Mouse (Mus musculus) limb, embryonic 14.5 days (tissue): ENCODE results near the gene Nav2. TPM values are rescaled to one million over a fixed set of nuclear protein-coding genes. Genes with fewer than 3 reads are reported as not detected.

ENCODE experiments used
- ATAC-seq: fragments of 200-750 bp; cut with Nextera tagmentation; 2 replicates; pipeline ENCODE4 v1.8.0; 2017; ENCODE audit warnings: low read depth, moderate number of reproducible peaks, moderate TSS enrichment; ENCODE audit not compliant: low FRiP score
- DNase-seq: peaks from one replicate; pipeline ENCODE4 v3.0.0-alpha.2; 2015; ENCODE audit warnings: low spot score
- H3K27ac ChIP-seq: fragments of 300-500 bp; sonication (generic); replicated peaks from 2 replicates; pipeline ENCODE4 v1.5.1; 2014; ENCODE audit warnings: low read depth, mild to moderate bottlenecking, low read length, moderate library complexity, mixed read lengths
- H3K27me3 ChIP-seq: fragments of 300-500 bp; sonication (generic); 2 replicates; pipeline ENCODE4 v1.6.1; 2014; ENCODE audit warnings: low read length, mixed read lengths; ENCODE audit not compliant: control insufficient read depth, insufficient read depth
- H3K36me3 ChIP-seq: fragments of 300-500 bp; sonication (generic); 2 replicates; pipeline ENCODE4 v1.6.1; 2014; ENCODE audit warnings: mild to moderate bottlenecking, low read length, moderate library complexity, mixed read lengths; ENCODE audit not compliant: control insufficient read depth, insufficient read depth
- H3K4me1 ChIP-seq: fragments of 300-500 bp; sonication (generic); 2 replicates; pipeline ENCODE4 v1.6.1; 2014; ENCODE audit warnings: antibody characterized with exemption, low read length, mixed read lengths; ENCODE audit not compliant: control insufficient read depth, insufficient read depth
- H3K4me2 ChIP-seq: fragments of 300-500 bp; sonication (generic); replicated peaks from 2 replicates; pipeline ENCODE4 v1.6.1; 2014; ENCODE audit warnings: low read depth, mild to moderate bottlenecking, low read length, moderate library complexity; ENCODE audit not compliant: severe bottlenecking
- H3K4me3 ChIP-seq: fragments of 300-500 bp; sonication (generic); replicated peaks from 2 replicates; pipeline ENCODE4 v1.5.1; 2014; ENCODE audit warnings: low read length
- H3K9ac ChIP-seq: fragments of 300-500 bp; sonication (generic); 2 replicates; pipeline ENCODE4 v1.6.1; 2014; ENCODE audit warnings: mild to moderate bottlenecking, low read depth, low read length, moderate library complexity; ENCODE audit not compliant: severe bottlenecking
- H3K9me3 ChIP-seq: fragments of 300-500 bp; sonication (generic); 2 replicates; pipeline ENCODE4 v1.6.1; 2016; ENCODE audit warnings: low read length; ENCODE audit not compliant: control insufficient read depth
- POLR2A ChIP-seq: fragments of 200-500 bp; IDR thresholded peaks from 2 replicates; pipeline ENCODE4 v1.8.0; 2012; ENCODE audit warnings: inconsistent platforms, mild to moderate bottlenecking, moderate library complexity, borderline replicate concordance; ENCODE audit not compliant: insufficient read depth, insufficient read length; ENCODE audit errors: extremely low read depth
- WGBS: fragments of 180-500 bp; shearing (Covaris S2); extraction: QIAGEN DNeasy Blood & Tissue Kit; methylation state at CpG from one replicate; pipeline ENCODE4 v1.1.7; 2014; 5-methylcytosine and 5-hydroxymethylcytosine counted together
- polyA plus RNA-seq, 2 experiments: library from polyadenylated mRNA; depleted of rRNA in 1 of 2; stranded (reverse) in 1 of 2; unstranded in 1 of 2; fragments of >200 nt; fragmentation: Nextera tagmentation in 1 of 2; extraction: Ambion mirVana in 1 of 2; gene quantifications; 2 replicates each; pipeline versions ENCODE4 v1.2.1 to v1.2.3; 2012 to 2014

Gene Nav2
- polyA plus RNA-seq, 2 experiments = 15.8 to 16.8 TPM

GRCm38 (mm10) chr7:49085759-49086158 is 177.2 kb downstream of the Nav2 start:
- Histone ChIP-seq H3K9me3 (no peaks in the 10 kb centered on the region), H3K27ac (no peak overlapping the region), H3K9ac (no peak overlapping the region), H3K4me2 (no peak overlapping the region), H3K4me1 (no peaks in the 10 kb centered on the region), H3K27me3 (no peaks in the 10 kb centered on the region), H3K4me3 (no peak overlapping the region), H3K36me3 (no peaks in the 10 kb centered on the region)
- whole genome bisulfite sequencing = 83% methylated on average over 10 of the region's 10 CpGs
- ATAC-seq (no peak), DNase-seq (no peak)
- no peak for TF ChIP-seq POLR2A

- Histone ChIP-seq H3K4me1 (no peaks in the 10 kb centered on the region), H3K36me3 (no peaks in the 10 kb centered on the region), H3K9ac (no peak overlapping the region), H3K27me3 (no peaks in the 10 kb centered on the region), H3K4me3 (no peak overlapping the region), H3K9me3 (no peaks in the 10 kb centered on the region), H3K4me2 (no peak overlapping the region), H3K27ac (no peak overlapping the region)
- ATAC-seq (no peak), DNase-seq (no peak)
- 81% methylated on average over 5 of the region's 5 CpGs for WGBS
- TF ChIP-seq POLR2A = no peak
Measured at GRCm38 (mm10) chr7:49087154-49087553, 178.6 kb downstream of the Nav2 start.

GRCm38 (mm10) chr7:49088198-49088912 is 179.8 kb downstream of the Nav2 start:
- WGBS = 54% methylated on average over 15 of the region's 15 CpGs
- Histone ChIP-seq H3K27ac (no peak overlapping the region), H3K4me1 (no peaks in the 10 kb centered on the region), H3K9me3 (no peaks in the 10 kb centered on the region), H3K4me3 (no peak overlapping the region), H3K36me3 (no peaks in the 10 kb centered on the region), H3K9ac (no peak overlapping the region), H3K27me3 (no peaks in the 10 kb centered on the region), H3K4me2 (no peak overlapping the region)
- no peak for DNase-seq
- TF ChIP-seq POLR2A = no peak
- no peak for ATAC-seq

GRCm38 (mm10) chr7:49091371-49091770 is 182.9 kb downstream of the Nav2 start:
- H3K27ac ChIP-seq = no peak overlapping the region
- TF ChIP-seq POLR2A = no peak
- no peak overlapping the region for H3K4me2 ChIP-seq
- 23% methylated on average over 5 of the region's 5 CpGs for WGBS
- H3K4me1 ChIP-seq = no peaks in the 10 kb centered on the region
- no peaks in the 10 kb centered on the region for H3K9me3 ChIP-seq
- H3K36me3 ChIP-seq = no peaks in the 10 kb centered on the region
- no peaks in the 10 kb centered on the region for H3K27me3 ChIP-seq
- no peak overlapping the region for H3K9ac ChIP-seq
- DNase-seq (no peak), ATAC-seq (no peak)
- no peak overlapping the region for H3K4me3 ChIP-seq

- ATAC-seq (no peak), DNase-seq (no peak)
- Histone ChIP-seq H3K4me2 (no peak overlapping the region), H3K27me3 (no peaks in the 10 kb centered on the region), H3K27ac (no peak overlapping the region), H3K36me3 (no peaks in the 10 kb centered on the region), H3K9ac (no peak overlapping the region), H3K4me3 (no peak overlapping the region), H3K9me3 (no peaks in the 10 kb centered on the region), H3K4me1 (no peaks in the 10 kb centered on the region)
- TF ChIP-seq POLR2A = no peak
- WGBS = 61% methylated on average over 5 of the region's 5 CpGs
Measured at GRCm38 (mm10) chr7:49091921-49092320, 183.4 kb downstream of the Nav2 start.

GRCm38 (mm10) chr7:49093596-49093995 is 185.1 kb downstream of the Nav2 start:
- 84% methylated on average over 6 of the region's 6 CpGs for WGBS
- no peaks in the 10 kb centered on the region for H3K36me3 ChIP-seq
- no peak for TF ChIP-seq POLR2A
- no peak overlapping the region for H3K4me2 ChIP-seq
- no peak overlapping the region for H3K4me3 ChIP-seq
- no peaks in the 10 kb centered on the region for H3K4me1 ChIP-seq
- no peaks in the 10 kb centered on the region for H3K27me3 ChIP-seq
- DNase-seq (no peak), ATAC-seq (no peak)
- H3K27ac ChIP-seq = no peak overlapping the region
- H3K9ac ChIP-seq = no peak overlapping the region
- H3K9me3 ChIP-seq = no peaks in the 10 kb centered on the region
